In genomic region chr17:88272161-88272560, GRCm38 (mm10) we compare ENCODE assay signal across 12 mouse cellular contexts.
"Had no signal": no experiment of that assay in that cellular context is flagged by ENCODE, and none has a peak within 500 bp of the region (broad histone marks: within the 10 kb centered on the region; RNA-seq: fewer than 3 reads in every experiment).

No protein-coding gene starts in this region.

- DNase-seq: kidney, adult 9 months; kidney, postnatal 14 days; kidney, postnatal 4 days; left cerebral cortex, postnatal 4 days; lung, adult 18-20 months; lung, postnatal 10 days; lung, postnatal 36 days; retina, postnatal 1 day; right cerebral cortex, postnatal 25 days; spleen, adult 18-20 months; thymus, adult 2 months; thymus, postnatal 25 days had no signal
